Mouse (Mus musculus) kidney, adult 2 months (tissue): ENCODE measurements around the gene Mff. TPM values are rescaled to one million over a fixed set of nuclear protein-coding genes. Genes with fewer than 3 reads are reported as not detected.
A peak's percentile ranks its signal among the peaks of the same experiment; 100 is the strongest.

Source experiments
- DNase-seq: peaks from one replicate; pipeline ENCODE4 v3.0.0; 2021
- H3K27ac ChIP-seq: fragments of 200-500 bp; 2 replicates; pipeline ENCODE4 v1.5.1; 2012; ENCODE audit warnings: low read depth, low read length, control low read depth, inconsistent platforms; ENCODE audit not compliant: insufficient read depth
- H3K27me3 ChIP-seq: fragments of 200-500 bp; replicated peaks from 2 replicates; pipeline ENCODE4 v1.6.1; 2012; ENCODE audit warnings: mild to moderate bottlenecking, moderate library complexity, low read length, inconsistent platforms; ENCODE audit not compliant: control insufficient read depth, insufficient read depth
- H3K36me3 ChIP-seq: fragments of 200-500 bp; 2 replicates; pipeline ENCODE4 v1.6.1; 2012; ENCODE audit warnings: mild to moderate bottlenecking, moderate library complexity, low read length, inconsistent platforms; ENCODE audit not compliant: control insufficient read depth, insufficient read depth
- H3K4me1 ChIP-seq: fragments of 200-500 bp; 2 replicates; pipeline ENCODE4 v1.6.1; 2011; ENCODE audit warnings: low read length; ENCODE audit not compliant: control insufficient read depth, insufficient read depth
- H3K4me3 ChIP-seq: fragments of 200-500 bp; 2 replicates; pipeline ENCODE4 v1.5.1; 2011; ENCODE audit warnings: mild to moderate bottlenecking, low read depth, low read length, control low read depth; ENCODE audit not compliant: insufficient read depth
- CTCF ChIP-seq: fragments of 200-500 bp; conservative IDR thresholded peaks from 2 replicates; pipeline ENCODE4 v1.5.1; 2011; ENCODE audit warnings: low read depth, mild to moderate bottlenecking, control low read depth, low read length, moderate library complexity, mixed read lengths; ENCODE audit not compliant: insufficient read depth, insufficient read length
- POLR2A ChIP-seq: fragments of 200-500 bp; IDR thresholded peaks from one replicate; pipeline ENCODE4 v1.6.1; 2011; ENCODE audit warnings: low read depth, low read length, control low read depth
- WGBS: fragments of 180-500 bp; shearing (Covaris S2); methylation state at CpG from one replicate; pipeline ENCODE4 v1.1.7; 2018; 5-methylcytosine and 5-hydroxymethylcytosine counted together
- polyA plus RNA-seq: library from polyadenylated mRNA; depleted of rRNA; stranded (reverse); fragments of >200 nt; gene quantifications from 2 replicates; pipeline ENCODE4 v1.2.3, GENCODE M21; 2012; rRNA removed

Mff gene
- polyA plus RNA-seq, 1 experiment, result 68.4 TPM

- Histone ChIP-seq H3K27me3 (no peaks in the 10 kb centered on the region), H3K4me1 (no peaks in the 10 kb centered on the region), H3K27ac (no peak overlapping the region), H3K36me3 (no peaks in the 10 kb centered on the region), H3K4me3 (no peak overlapping the region)
- no peak for DNase-seq
- TF ChIP-seq POLR2A (no peak), CTCF (no peak)
- WGBS, result 59% methylated on average over 18 of the region's 18 CpGs
These were observed 71.2 kb downstream of the Mff start for GRCm38 (mm10) chr1:82795702-82796443.

- WGBS, result 98% methylated on average over 4 of the region's 4 CpGs
- no peak overlapping the region for H3K27ac ChIP-seq
- no peaks in the 10 kb centered on the region for H3K27me3 ChIP-seq
- H3K4me1 ChIP-seq, result no peaks in the 10 kb centered on the region
- TF ChIP-seq POLR2A (no peak), CTCF (no peak)
- H3K4me3 ChIP-seq, result no peak overlapping the region
- H3K36me3 ChIP-seq, result no peaks in the 10 kb centered on the region
- no peak for DNase-seq
These were observed 72.4 kb downstream of the Mff start for GRCm38 (mm10) chr1:82797088-82797487.

DNA sequence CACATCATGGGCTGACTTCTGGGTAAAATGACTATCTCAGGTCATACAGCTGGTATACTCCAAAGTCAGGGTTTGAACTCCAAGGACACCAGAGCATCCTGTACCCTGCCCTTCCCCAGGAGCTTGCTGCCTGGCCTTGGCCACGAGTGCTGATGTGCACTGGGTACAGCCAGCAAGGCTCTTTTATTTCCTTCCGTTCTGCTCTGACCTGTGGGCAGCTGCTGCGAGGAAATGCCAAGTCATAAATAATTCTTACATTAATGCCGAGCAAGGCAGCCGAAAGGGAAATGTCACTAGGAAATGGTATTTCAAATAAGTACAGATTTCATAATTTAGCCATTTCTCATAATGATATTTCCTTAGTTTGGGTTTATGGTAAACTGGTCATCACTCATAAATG, 73.6 kb downstream of the Mff start:
- TF ChIP-seq POLR2A (no peak), CTCF (no peak)
- 26% methylated on average over 5 of the region's 5 CpGs for WGBS
- no peak overlapping the region for H3K4me3 ChIP-seq

DNA sequence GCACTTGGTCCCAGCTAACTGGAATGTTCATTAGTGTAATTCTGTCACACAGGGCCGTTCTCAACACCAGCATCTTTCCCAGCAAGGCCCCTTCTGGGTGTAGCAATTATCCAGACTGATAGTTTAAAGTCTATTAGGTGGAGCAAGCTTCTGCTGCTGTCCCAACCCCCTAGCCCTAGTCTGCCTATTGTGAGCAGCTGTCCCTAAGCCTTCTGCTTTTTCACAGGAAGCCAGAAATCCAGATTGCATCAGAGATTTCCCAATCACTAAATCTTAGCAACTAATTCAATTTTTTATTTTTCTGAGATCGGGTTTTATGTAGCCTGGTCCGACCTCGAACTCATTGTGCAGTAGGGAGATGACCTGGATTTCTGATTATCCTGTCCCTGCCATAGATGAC, 74.2 kb downstream of the Mff start:
- no peaks in the 10 kb centered on the region for H3K27me3 ChIP-seq
- TF ChIP-seq POLR2A (no peak), CTCF (no peak)
- H3K4me3 ChIP-seq, result no peak overlapping the region
- H3K36me3 ChIP-seq, result no peaks in the 10 kb centered on the region
- DNase-seq, result no peak
- no peak overlapping the region for H3K27ac ChIP-seq
- 65% methylated on average over 4 of the region's 4 CpGs for WGBS
- H3K4me1 ChIP-seq, result no peaks in the 10 kb centered on the region

More for the DNA sequence above, 73.6 kb downstream of the Mff start:
- Histone ChIP-seq H3K27ac (no peak overlapping the region), H3K4me1 (no peaks in the 10 kb centered on the region), H3K36me3 (no peaks in the 10 kb centered on the region), H3K27me3 (no peaks in the 10 kb centered on the region)
- DNase-seq, result peak; percentile 57

DNA sequence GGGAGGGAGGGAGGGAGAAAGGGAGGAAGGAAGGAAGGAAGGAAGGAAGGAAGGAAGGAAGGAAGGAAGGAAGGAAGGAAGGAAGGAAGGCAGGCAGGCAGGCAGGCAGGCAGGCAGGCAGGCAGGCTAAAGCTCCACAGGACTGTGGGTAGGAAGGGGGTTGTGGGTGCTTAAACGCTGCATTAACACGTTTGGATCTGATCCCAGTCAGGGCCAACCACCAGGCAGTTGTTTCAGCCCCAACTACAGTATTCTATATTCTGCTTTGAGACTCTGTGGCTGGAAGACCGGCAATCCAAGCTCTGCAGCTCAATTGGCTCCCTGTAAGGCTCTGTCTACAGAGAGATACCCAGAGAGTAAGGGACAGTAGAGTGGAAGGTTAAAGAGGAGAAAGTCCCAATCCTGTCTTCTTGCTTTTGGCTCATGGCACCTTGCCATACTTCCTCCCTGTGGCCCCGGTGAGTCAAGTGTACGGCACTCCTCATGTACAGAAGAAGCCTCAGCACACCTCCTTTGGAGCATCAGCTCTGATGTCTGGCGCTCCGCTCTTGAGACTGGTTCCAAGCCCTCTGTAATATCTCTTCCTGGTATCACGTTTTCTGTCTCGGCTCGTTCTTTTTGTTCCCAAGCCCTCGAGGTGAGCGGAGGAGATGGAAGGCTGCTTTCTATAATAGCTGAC, 76.6 kb downstream of the Mff start:
- H3K27me3 ChIP-seq, result no peaks in the 10 kb centered on the region
- H3K4me3 ChIP-seq, result no peak overlapping the region
- WGBS, result 76% methylated on average over 12 of the region's 12 CpGs
- H3K4me1 ChIP-seq, result no peaks in the 10 kb centered on the region
- H3K27ac ChIP-seq, result no peak overlapping the region
- DNase-seq, result no peak
- H3K36me3 ChIP-seq, result no peaks in the 10 kb centered on the region
- TF ChIP-seq POLR2A (no peak), CTCF (no peak)

Other genes with a start within 250 kb of the Mff start
- 29.4 and 32.7 TPM in 2 replicates for gene Col4a4, start 138.0 kb upstream of the Mff start, polyA plus RNA-seq
- gene Col4a3, start 138.0 kb upstream of the Mff start, polyA plus RNA-seq, result 57.7 and 78.6 TPM in 2 replicates
- not detected in 2 replicates for gene Tm4sf20, start 43.6 kb downstream of the Mff start, polyA plus RNA-seq
- not detected in 2 replicates for gene Gm47791, start 46.4 kb downstream of the Mff start, polyA plus RNA-seq
- gene Agfg1, start 114.6 kb downstream of the Mff start, polyA plus RNA-seq, result 33.9 and 37.3 TPM in 2 replicates
- gene A030005L19Rik, start 188.4 kb downstream of the Mff start, polyA plus RNA-seq, result 0.63 and 0.72 TPM in 2 replicates
- gene A030014E15Rik, start 200.0 kb downstream of the Mff start, polyA plus RNA-seq, result not detected in 2 replicates
- gene Gm6217, start 206.5 kb downstream of the Mff start, polyA plus RNA-seq, result not detected in 2 replicates
- gene A030003K21Rik, start 218.5 kb downstream of the Mff start, polyA plus RNA-seq, result not detected in 2 replicates
- gene Gm7544, start 231.1 kb downstream of the Mff start, polyA plus RNA-seq, result not detected in 2 replicates
- gene Gm47955, start 235.4 kb downstream of the Mff start, polyA plus RNA-seq, result not detected in 2 replicates